Comparison of ENCODE assay signal across 26 mouse cellular contexts in the genomic region with DNA sequence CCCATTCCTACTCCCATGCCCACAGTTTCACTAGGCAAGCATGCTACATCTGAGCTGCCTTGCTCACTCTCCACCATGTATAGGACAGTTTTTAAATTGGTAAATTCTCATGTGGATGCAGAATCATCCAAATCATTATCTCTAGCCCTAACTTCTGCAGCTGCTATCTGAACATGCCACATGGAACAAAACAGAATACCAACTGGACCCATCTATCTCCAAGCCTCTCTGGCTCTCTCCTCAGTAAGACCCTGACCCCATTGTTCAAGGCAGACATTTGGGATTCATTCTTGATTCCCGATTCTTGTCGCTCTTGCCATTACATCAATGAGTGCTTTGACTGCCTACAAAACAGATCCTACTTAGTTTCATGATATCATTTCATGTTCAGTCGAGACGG. TPM values are rescaled to one million over a fixed set of nuclear protein-coding genes. Genes with fewer than 3 reads are reported as not detected.
DNase-seq lines count a peak whose midpoint lies in the region; ATAC-seq and TF ChIP-seq lines count a peak whose summit lies in the region.
"Had no signal": no experiment of that assay in that cellular context is flagged by ENCODE, and none has a peak within 500 bp of the region (broad histone marks: within the 10 kb centered on the region; RNA-seq: fewer than 3 reads in every experiment).

No protein-coding gene starts in this region.

- H3K27ac ChIP-seq in liver, embryonic 13.5 days, result peak overlapping the region; percentile 60
- no peak overlapping the region for H3K27ac ChIP-seq in testis, adult 2 months (ENCODE audit: control insufficient read depth, insufficient read depth, low read depth, low read length)
- peak overlapping the region; percentile 53 for H3K27ac ChIP-seq in liver, embryonic 15.5 days (replicated peaks)
- H3K27ac ChIP-seq: embryonic facial prominence, embryonic 13.5 days; embryonic facial prominence, embryonic 15.5 days; forebrain, embryonic 10.5 days; forebrain, embryonic 12.5 days had no signal

- no peak overlapping the region for H3K9ac ChIP-seq in liver, embryonic 13.5 days
- H3K9ac ChIP-seq in liver, embryonic 15.5 days, result no peak overlapping the region
- H3K9ac ChIP-seq: embryonic facial prominence, embryonic 13.5 days; embryonic facial prominence, embryonic 15.5 days; forebrain, embryonic 12.5 days had no signal

- H3K4me2 ChIP-seq in liver, embryonic 13.5 days, result peak overlapping the region; percentile 7; the same call in 1 of the 2 replicates
- no peak overlapping the region for H3K4me2 ChIP-seq in liver, embryonic 15.5 days
- H3K4me2 ChIP-seq: embryonic facial prominence, embryonic 13.5 days; embryonic facial prominence, embryonic 15.5 days; forebrain, embryonic 12.5 days had no signal

- 84% methylated on average over 4 of the region's 4 CpGs for WGBS in liver, embryonic 13.5 days (ENCODE audit: insufficient replicate concordance)
- WGBS in liver, embryonic 15.5 days (ENCODE audit: insufficient replicate concordance), result 85% methylated on average over 4 of the region's 4 CpGs

- no peaks in the 10 kb centered on the region for H3K27me3 ChIP-seq in liver, embryonic 13.5 days
- H3K27me3 ChIP-seq in testis, adult 2 months (ENCODE audit: control insufficient read depth, insufficient read depth, low read length), result no peaks in the 10 kb centered on the region
- H3K27me3 ChIP-seq in liver, embryonic 15.5 days, result no peaks in the 10 kb centered on the region
- H3K27me3 ChIP-seq: embryonic facial prominence, embryonic 13.5 days; embryonic facial prominence, embryonic 15.5 days; Patski had no signal

- no peaks in the 10 kb centered on the region for H3K36me3 ChIP-seq in liver, embryonic 13.5 days
- no peaks in the 10 kb centered on the region for H3K36me3 ChIP-seq in testis, adult 2 months (ENCODE audit: control insufficient read depth, insufficient read depth, low read length)
- no peaks in the 10 kb centered on the region for H3K36me3 ChIP-seq in liver, embryonic 15.5 days (replicated peaks)
- H3K36me3 ChIP-seq: embryonic facial prominence, embryonic 13.5 days; embryonic facial prominence, embryonic 15.5 days; forebrain, embryonic 10.5 days; forebrain, embryonic 12.5 days had no signal

- no peaks in the 10 kb centered on the region for H3K9me3 ChIP-seq in liver, embryonic 13.5 days (replicated peaks)
- no peaks in the 10 kb centered on the region for H3K9me3 ChIP-seq in liver, embryonic 15.5 days (replicated peaks)
- H3K9me3 ChIP-seq: embryonic facial prominence, embryonic 13.5 days; embryonic facial prominence, embryonic 15.5 days; forebrain, embryonic 10.5 days; forebrain, embryonic 12.5 days had no signal

- peaks cover 68% of the 10 kb centered on the region for H3K4me1 ChIP-seq in liver, embryonic 13.5 days (replicated peaks)
- no peaks in the 10 kb centered on the region; the same call in 1 of the 2 replicates for H3K4me1 ChIP-seq in testis, adult 2 months (ENCODE audit: control insufficient read depth, insufficient read depth, low read length)
- H3K4me1 ChIP-seq in liver, embryonic 15.5 days (replicated peaks), result peaks cover 66% of the 10 kb centered on the region

- TF ChIP-seq POLR2A in testis, adult 2 months (IDR thresholded peaks at IDR 0.05; ENCODE audit: control insufficient read depth, low read depth, low read length), result no peak; the same call in 1 of the 2 replicates

- ATAC-seq in liver, embryonic 13.5 days (ENCODE audit: low read depth), result peak; percentile 4; the same call in 1 of the 2 replicates
- no peak for ATAC-seq in liver, embryonic 15.5 days (ENCODE audit: insufficient read depth)
- ATAC-seq in cerebellum, adult (ENCODE audit: insufficient number of reproducible peaks, low FRiP score, low TSS enrichment), result no peak
- ATAC-seq: activated CD4-positive, CD25-positive, alpha-beta regulatory T cell, adult 4 months; forebrain, embryonic 14.5 days; forebrain, embryonic 16.5 days; Patski had no signal

- no peak for TF ChIP-seq CTCF in testis, adult 2 months (IDR thresholded peaks at IDR 0.05; ENCODE audit: control insufficient read depth, insufficient read depth, insufficient replicate concordance, low read depth, low read length)

- no peak for DNase-seq in liver, embryonic 13.5 days
- DNase-seq in liver, result no peak
- no peak for DNase-seq in testis, postnatal 14 days (ENCODE audit: low spot score)
- DNase-seq: adrenal gland, adult 8-10 months; adrenal gland, postnatal 14 days; adrenal gland, postnatal 36 days; cerebellum, adult 11 months; cerebellum, adult 18-20 months; cerebellum, adult 8-10 months; cerebellum, adult 9-11 months; cerebellum, postnatal 14 days; cerebellum, postnatal 36 days; embryo, embryonic 11 days had no signal

- no peak overlapping the region for H3K4me3 ChIP-seq in liver, embryonic 13.5 days (replicated peaks)
- H3K4me3 ChIP-seq in testis, adult 2 months (ENCODE audit: control insufficient read depth, low read depth, low read length), result peak overlapping the region; percentile 80
- no peak overlapping the region for H3K4me3 ChIP-seq in liver, embryonic 15.5 days (replicated peaks)
- H3K4me3 ChIP-seq: embryonic facial prominence, embryonic 13.5 days; embryonic facial prominence, embryonic 15.5 days; erythroblast, embryonic 14.5 days; forebrain, embryonic 10.5 days; forebrain, embryonic 12.5 days had no signal

RNA-seq across cellular contexts. Expression of gene Asb17, which starts 2.1 kb away (rescaled TPM):
- 6.4 TPM in 2 replicates for polyA plus RNA-seq in liver, embryonic 13.5 days (2015; fragmentation: Nextera tagmentation; extraction: Ambion mirVana)
- 124 and 160 TPM in 2 replicates for polyA plus RNA-seq in testis, adult 2 months (2012; rRNA removed)
- polyA plus RNA-seq in liver, embryonic 15.5 days (2015; fragmentation: Nextera tagmentation; extraction: Ambion mirVana), result 2.6 and 3.0 TPM in 2 replicates
- polyA plus RNA-seq: erythroblast, embryonic 14.5 days; forebrain, embryonic 12.5 days; forebrain, embryonic 14.5 days; forebrain, embryonic 16.5 days had no signal

RNA-seq across cellular contexts. Expression of gene Msh4, which starts 59.8 kb away (rescaled TPM):
- polyA plus RNA-seq in liver, embryonic 13.5 days (2015; fragmentation: Nextera tagmentation; extraction: Ambion mirVana), result 0.06 and 0.10 TPM in 2 replicates
- polyA plus RNA-seq in testis, adult 2 months (2012; rRNA removed), result 11.8 and 14.6 TPM in 2 replicates
- polyA plus RNA-seq in liver, embryonic 15.5 days (2015; fragmentation: Nextera tagmentation; extraction: Ambion mirVana), result 0.03 TPM in 1 of 2 replicates, not detected in the other
- polyA plus RNA-seq: embryonic facial prominence, embryonic 11.5 days; erythroblast, embryonic 14.5 days had no signal

Comparison
In these comparisons a context has a peak if more than half of its experiments do, and no peak if none do; other contexts are left out.
1. RNA of gene Asb17, which starts 2.1 kb away (polyA plus RNA-seq): 124 to 160 TPM in testis, adult 2 months; 6.4 TPM in liver, embryonic 13.5 days and 2.6 to 3.0 TPM in liver, embryonic 15.5 days; every median in the first group is over 10 times any median in the second.
2. RNA of gene Msh4, which starts 59.8 kb away (polyA plus RNA-seq): 11.8 to 14.6 TPM in testis, adult 2 months; 0.06 to 0.10 TPM in liver, embryonic 13.5 days and 0.03 TPM in liver, embryonic 15.5 days; every median in the first group is over 10 times any median in the second.